Mouse (Mus musculus) urinary bladder, adult 18-20 months (tissue): ENCODE measurements around the gene Kcnj16.
A peak's percentile ranks its signal among the peaks of the same experiment; 100 is the strongest.

Experiments
- DNase-seq, 2 experiments: peaks; one replicate each; pipeline ENCODE4 v3.0.0; 2022; ENCODE audit warnings: low spot score in 2 of 2, mixed read lengths in 2 of 2

Kcnj16 gene

GRCm38 (mm10) chr11:110967762-110968135 is at the start of gene Kcnj16:
Gene Kcnj16, plus strand, starts transcription at chr11:110968033.
- no peak for DNase-seq

GRCm38 (mm10) chr11:110918808-110919465 is 48.9 kb upstream of the Kcnj16 start:
- DNase-seq, result no peak

GRCm38 (mm10) chr11:110935699-110936098 is 32.1 kb upstream of the Kcnj16 start:
- DNase-seq, result no peak

GRCm38 (mm10) chr11:110942280-110942679 is 25.6 kb upstream of the Kcnj16 start:
- DNase-seq, result no peak

- DNase-seq, result no peak
These were observed 25.1 kb upstream of the Kcnj16 start for GRCm38 (mm10) chr11:110942695-110943135.

- no peak for DNase-seq
These were observed 11.2 kb upstream of the Kcnj16 start for GRCm38 (mm10) chr11:110956665-110957064.

DNA sequence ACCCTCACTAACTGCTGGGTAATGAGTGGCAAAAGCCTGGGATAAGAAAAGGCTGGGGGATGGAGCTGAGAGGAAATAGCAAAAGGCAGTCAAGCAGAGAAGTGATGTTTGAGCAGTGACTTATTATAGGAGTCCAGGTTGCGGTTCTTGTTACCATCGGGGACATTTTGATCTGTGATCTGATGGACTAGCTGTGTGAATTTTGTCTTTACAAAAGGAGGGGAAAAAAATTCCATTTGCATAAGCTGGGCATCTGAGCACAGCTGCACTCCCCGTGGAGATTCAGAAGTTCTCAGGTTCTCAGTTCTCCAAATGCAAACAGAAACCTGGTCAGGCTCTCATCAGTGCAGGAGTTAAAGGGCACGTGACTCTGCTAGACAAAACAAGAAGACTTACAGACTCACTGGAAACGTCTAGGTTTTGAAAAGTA is 6.2 kb upstream of the Kcnj16 start:
- DNase-seq, result no peak

GRCm38 (mm10) chr11:110967019-110967761 is 643 bp upstream of the Kcnj16 start:
- DNase-seq, result no peak

DNA sequence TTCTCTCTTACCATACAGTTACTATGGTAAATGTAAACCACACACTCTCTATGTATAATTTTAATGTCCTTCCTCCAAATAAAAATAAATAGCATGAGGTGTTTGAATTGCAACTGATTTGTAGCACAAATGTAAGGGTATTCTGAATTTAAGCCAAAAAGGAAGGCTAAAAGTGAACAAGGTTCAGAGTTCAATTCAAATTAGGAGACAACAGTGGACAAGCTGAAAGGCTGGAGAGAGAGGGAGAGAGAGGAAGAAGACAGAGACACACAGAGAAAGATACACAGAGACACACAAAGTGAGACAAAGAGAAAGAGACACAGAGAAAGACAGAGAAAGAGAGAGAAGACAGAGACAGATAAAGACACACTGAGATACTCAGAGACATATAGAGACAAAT is 1.1 kb downstream of the Kcnj16 start:
- no peak for DNase-seq

- DNase-seq, result no peak
These were observed 17.7 kb downstream of the Kcnj16 start for GRCm38 (mm10) chr11:110985508-110985907.

DNA sequence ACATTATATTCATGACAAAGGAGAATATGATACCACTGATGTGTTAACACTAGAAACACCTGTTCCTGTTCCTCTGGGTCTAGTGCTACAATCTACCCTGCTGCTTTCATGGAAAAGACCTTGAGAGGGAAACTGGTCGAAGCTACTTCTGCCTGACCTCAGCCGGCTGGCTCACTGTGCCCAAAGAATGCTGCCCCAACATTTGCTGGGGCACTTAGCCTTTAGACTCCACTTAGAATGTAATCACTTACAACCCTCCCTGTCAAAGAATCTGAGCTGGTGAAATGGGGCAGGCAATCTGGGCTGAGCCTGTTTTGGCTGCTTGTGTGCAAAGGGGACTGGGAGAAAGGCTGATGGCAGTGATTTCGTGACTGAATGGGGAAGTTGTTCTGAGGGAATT is 18.1 kb downstream of the Kcnj16 start:
- DNase-seq, result peak; percentile 3 to 24

DNA sequence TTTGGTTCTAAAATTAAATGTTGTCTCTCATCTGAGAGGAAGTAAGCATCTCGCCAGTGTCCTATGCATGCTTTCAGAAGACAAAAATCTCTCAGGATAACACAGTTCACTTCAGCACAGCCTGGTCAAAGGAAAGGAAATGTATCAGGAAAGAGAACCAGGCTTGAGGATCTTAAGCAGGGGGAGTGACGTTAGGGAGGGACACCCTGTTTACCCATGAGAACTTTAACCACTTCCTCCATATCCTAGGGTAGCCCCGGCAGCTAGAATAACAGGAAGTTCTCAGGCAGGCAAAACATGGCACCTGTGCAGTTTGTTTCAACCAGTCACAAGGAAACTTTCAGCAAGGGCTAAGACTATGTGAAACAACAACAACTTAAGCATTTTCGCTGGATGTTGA is 25.8 kb downstream of the Kcnj16 start:
- no peak for DNase-seq

DNA sequence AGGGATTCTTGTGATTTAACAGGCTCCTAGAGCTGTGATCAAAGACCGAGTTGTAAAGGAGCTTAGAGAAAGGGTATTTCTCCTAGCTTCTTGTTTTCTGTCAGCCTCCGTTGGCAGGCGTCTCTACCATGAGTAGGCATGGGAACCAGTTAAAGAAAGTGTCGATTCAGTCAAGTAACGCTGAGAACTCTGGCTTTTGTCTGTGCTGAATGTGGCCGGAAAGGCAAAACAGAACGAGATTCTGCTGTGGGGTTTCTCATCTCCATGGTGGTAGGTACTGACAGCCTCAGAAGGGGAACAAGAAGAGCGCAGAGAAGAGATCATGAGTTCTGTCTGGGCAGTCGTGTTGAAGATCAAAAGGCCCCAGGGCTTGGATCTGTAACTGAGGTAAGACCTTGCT is 29.4 kb downstream of the Kcnj16 start:
- no peak for DNase-seq

DNA sequence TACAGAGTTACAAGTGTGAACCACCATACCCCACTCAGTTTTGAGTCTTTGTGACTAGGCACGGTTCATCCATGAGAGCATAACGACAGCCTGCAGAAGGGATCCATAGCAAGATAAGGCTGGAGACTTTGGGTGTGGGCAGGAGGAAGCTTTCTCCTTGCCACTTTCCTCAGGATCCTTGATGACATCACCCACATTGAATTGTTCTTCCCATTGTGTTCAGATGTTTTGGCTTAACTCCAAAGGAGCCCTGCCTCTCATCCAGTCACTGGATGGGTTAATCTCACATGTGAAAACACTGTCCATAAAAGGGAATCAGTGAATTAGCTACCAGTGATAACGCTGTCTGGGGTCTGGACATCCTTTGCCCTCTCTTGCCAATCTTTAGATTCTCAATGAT is 37.3 kb downstream of the Kcnj16 start:
- no peak for DNase-seq

DNA sequence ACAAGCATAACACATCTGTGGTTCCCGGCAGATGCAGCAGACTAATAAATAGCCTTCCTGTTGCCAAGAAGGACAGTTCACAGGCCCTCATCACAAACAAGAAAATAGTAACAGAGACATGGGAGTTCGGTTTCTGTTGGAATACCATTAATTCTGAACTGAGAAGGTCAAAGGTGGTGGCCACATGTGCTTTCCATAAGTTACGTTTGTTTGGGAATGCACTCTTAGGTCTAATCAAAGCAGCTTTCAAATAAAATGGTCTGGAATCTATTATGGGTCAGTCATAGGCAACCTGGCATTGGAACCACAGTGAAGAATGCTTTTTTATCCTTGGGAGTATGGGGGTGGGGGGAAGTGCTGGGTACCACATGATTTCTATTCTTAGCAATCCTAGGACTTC is 41.6 kb downstream of the Kcnj16 start:
- no peak for DNase-seq

DNA sequence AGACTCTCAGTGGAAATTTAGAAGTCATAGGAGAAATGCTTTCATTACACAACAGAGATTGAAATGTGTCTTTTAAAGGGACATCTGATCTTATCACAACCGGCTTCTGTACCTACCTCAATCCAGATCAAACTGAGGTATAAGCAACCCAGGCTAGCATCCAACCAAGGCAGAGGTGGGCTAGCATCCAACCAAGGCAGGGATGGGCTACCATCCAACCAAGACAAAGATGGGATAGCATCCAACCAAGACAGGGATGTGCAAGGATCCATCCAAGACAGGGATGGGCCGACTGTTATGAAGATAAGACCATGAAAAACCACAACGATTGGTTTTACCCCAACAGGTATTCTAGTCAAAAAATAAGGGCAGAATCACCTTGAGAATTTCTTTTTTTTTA is 48.4 kb downstream of the Kcnj16 start:
- DNase-seq, result no peak

DNA sequence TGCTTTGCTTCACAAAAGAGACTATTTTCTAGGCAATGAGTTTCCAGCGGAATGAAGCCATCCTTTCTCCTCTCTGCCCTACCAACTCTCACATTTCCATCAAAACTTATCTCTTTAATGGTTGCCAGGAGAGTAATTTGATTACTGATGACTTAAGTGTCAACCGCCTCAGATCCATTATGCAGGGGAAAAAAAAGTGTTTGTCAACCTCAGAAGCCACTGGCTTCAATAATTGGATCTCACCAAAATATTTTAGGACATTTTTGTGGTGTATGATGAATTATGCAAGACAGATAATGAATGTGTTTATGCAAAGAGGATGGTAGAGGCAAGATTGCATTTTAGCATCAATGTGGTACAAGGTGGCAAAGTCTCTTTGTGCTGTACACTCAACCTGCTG is 52.4 kb downstream of the Kcnj16 start:
- no peak for DNase-seq

DNA sequence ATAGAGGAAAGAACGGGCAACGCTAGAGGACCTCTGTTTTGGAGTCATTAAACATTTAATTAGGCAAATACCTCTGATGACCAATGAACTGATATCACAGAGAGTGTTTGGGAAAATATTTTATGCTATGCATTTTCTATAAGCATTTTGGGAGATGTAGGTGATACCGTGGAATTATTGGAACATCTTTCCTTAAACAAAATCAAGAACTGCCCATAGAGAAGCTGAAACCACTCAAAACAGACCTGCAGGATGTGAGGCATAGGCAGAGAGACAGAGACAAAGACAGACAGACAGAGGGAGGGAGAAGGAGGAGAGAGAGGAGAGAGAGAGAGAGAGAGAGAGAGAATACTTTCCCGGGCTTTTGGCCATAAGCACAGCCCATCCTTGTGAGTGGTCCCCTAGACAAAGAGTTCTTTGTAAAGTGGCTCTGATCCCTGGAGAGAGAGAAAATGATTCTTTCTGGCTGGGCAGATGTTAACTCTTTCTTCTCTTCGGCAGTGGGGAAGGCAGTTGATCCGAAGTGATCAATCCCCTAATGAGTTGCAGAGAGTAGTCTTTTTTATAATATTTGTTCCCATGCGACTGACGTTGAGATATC is 54.9 kb downstream of the Kcnj16 start:
- DNase-seq, result no peak

- DNase-seq, result peak in 1 of 2 experiments; percentile 3
These were observed 74.3 kb downstream of the Kcnj16 start for GRCm38 (mm10) chr11:111042175-111042574.

DNA sequence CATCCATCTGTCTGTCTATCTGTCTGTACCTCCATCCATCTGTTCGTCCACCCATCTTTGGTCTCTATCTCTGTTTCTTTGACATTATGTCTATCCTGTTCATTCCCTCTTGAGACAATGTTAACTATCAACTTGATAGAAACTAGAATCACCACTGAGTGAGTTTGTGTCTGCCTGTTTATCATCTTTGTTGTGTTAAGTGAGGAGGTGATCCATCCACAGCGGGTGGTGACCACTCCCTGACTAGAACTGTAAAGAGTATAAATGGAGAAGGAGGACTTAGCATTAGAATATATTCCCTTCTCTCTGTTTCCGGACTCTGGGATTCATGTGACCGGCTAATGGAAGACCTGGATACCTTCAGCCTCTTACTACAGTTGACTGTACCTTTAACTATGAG is 75.5 kb downstream of the Kcnj16 start:
- no peak for DNase-seq

GRCm38 (mm10) chr11:111054252-111054651 is 86.4 kb downstream of the Kcnj16 start:
- DNase-seq, result no peak

GRCm38 (mm10) chr11:111054854-111055822 is 87.3 kb downstream of the Kcnj16 start:
- no peak for DNase-seq
